Mouse (Mus musculus): ENCODE results near the gene Bmp6.
A peak's percentile ranks its signal among the peaks of the same experiment; 100 is the strongest.

The Bmp6 gene

DNA sequence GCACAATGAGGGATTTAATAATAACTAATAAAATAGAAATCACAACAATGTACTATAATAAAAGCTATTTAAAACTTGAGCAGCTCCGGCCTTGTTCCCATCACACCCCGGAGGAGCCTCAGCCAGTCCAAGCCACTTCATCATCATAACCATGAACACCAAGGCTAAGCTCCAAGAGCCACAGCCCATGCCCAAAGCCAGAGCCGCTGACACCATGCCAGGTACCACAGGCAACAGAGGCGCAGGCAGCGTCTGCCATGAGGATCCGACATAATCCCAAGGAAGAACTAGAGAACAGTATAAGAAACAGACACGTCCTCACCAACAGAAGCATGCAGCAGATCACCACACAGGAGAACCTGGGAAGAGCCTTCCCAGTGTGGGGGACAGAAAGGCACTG is 169.0 kb downstream of the Bmp6 start:
- DNase-seq (ENCODE audit: low spot score), result no peak

DNA sequence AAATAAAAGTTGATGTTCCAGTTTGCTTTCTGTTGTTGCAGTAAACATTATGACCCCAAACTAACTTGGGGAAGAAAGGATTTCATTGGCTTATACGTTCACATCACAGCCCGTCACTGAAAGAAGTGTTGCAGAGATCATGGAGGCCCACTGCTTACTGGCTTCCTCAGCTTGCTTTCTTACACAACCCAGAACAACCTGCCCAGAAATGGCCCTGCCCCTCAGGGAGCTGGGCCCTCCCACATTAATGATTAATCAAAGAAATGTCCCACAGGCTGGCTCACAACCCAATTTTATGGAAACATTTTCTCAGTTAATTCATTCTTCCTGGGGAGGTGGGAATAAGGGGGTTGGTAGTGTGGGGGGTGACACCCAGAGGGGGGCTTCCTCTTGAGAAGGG is 170.5 kb downstream of the Bmp6 start:
- peak; percentile 39 for DNase-seq (ENCODE audit: low spot score)

DNA sequence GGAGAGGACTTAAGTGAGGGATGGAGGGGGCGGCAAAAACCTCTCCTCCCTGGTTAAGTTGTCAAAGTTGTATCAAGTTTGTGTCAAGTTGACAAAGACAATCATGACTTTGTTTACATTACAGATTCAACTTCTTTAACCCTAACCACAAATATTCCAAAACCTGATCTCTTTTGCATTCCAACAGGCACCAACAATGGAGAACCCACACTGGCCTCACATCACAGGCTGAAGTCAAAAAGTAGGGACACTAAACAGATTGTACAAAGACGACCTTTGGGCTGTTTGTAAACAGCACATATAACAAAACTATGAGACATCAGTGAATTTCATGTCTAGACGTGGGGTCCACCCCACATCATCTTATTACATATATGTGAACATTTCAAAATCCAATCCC is 170.9 kb downstream of the Bmp6 start:
- no peak for DNase-seq (ENCODE audit: low spot score)

DNA sequence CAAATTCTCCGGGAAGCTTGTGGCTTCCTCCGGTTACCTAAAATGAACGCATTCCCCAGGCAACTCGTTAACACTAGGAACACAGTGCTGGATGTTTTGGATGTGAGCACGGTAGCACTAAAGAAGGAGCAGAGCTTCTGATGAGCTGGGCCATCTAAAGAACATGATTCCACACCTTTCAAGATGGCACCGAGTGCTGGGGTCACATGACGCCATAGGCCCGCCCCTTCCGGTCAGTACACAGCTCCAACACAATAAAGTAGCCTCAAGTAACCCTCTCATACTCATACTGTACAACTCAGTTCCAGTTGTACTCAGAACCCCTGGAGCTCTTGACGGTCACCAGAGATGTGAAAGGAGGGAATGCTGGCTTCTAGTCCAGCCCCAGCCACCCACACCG is 171.7 kb downstream of the Bmp6 start:
- no peak for DNase-seq (ENCODE audit: low spot score)

DNA sequence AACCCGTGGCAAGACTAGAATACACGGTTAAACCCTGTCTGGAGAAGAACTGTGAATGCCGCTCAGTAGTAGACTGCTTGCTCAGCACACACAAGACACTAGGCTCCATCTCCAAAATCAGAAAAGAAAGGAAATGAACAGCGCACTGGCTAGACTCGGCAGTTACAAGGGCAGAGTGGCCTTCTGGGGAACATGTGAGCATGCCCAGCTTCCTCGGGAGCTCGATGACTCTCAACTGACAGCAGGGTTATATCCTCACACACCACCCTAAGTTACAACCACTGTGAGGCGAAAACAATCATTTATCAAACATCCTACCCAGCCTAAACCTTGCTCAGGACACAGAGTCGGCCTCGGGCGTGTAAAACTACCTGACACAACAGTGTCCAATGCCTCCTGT is 175.4 kb downstream of the Bmp6 start:
- DNase-seq (ENCODE audit: low spot score), result no peak

DNA sequence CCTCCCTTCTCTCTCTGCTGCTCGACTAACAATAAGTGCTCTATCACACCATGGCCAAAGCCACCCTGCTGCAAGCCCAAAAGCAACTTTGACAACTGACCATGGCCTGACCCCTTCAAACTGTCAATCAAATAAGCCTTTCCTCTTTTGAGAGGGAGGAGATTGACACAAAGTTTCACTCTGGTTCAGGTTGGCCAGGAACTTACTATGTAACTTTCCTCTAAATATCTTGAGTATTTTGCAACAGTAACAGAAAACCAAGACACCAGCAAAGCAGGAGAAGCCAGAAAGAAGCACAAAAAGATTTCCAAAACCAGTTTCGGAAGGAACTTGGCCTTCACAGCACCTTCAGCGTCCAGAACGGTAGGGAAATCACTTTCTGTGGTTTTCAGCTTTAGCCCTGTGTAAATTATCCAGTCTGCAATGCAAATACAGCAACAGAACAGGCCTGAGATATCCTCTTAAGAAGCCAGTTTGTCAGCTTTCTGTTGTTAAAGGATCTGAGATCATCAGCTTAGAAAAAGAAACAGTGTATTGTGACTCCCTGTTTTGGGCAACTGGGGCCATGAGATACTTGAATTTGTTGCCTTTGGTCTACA is 177.2 kb downstream of the Bmp6 start:
- peak; percentile 68 for DNase-seq (ENCODE audit: low spot score)

DNA sequence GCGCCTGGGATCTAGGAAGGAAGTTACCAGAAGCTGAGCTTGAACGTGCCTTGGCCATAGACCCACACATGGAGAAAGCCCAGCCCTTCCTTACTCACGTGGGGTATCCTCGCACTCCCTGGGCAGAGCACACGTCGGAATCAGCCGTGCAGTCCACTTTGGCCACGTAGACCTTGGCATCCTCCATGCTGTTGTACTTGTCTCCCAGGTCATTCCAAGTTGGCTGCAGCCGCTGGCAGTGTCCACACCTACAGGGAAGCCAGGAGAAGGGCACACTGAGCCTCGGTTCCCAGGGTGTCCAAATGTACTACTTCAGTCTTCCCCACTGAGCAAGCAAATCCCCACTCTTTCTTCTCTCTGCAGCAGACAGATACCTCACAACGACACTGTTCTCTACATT is 178.3 kb downstream of the Bmp6 start:
- DNase-seq (ENCODE audit: low spot score), result no peak

DNA sequence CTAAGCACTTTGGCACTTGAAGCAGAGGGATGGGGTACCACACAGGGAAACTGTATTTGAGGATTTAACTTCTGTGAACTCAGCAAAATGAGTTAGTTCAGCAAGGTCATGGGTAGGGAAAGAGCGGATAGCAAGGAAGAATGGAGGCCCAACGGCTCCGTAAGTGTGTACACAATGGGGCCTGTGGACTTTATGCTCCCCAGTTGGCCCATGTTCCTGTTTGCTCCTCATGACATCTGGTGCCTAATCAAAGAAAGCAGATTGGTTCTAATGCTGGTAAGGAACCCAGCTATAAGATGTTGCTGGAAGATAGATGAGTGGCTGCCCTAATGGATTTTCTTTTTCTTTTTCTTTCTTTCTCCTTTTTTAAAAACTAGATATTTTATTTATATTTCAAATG is 180.4 kb downstream of the Bmp6 start:
- no peak for DNase-seq (ENCODE audit: low spot score)

DNA sequence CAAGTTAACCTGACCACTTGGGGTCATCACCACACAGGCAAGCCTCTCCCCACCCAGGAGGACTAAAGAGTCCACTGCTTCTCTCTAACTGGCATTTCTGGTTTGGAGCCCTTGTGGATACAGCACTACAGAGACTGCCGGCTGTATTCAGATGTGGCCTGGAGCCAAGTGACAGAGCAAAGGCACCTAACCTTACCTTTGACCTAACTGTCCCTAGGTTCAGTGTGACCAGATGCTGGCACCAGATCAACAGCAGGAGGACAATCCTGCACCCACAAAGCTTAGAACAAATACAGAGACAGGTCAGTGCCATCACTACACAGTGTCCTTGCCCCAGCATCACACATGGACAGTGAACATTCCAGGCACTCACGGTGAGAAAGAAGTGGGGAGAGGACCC is 181.2 kb downstream of the Bmp6 start:
- DNase-seq (ENCODE audit: low spot score), result no peak

DNA sequence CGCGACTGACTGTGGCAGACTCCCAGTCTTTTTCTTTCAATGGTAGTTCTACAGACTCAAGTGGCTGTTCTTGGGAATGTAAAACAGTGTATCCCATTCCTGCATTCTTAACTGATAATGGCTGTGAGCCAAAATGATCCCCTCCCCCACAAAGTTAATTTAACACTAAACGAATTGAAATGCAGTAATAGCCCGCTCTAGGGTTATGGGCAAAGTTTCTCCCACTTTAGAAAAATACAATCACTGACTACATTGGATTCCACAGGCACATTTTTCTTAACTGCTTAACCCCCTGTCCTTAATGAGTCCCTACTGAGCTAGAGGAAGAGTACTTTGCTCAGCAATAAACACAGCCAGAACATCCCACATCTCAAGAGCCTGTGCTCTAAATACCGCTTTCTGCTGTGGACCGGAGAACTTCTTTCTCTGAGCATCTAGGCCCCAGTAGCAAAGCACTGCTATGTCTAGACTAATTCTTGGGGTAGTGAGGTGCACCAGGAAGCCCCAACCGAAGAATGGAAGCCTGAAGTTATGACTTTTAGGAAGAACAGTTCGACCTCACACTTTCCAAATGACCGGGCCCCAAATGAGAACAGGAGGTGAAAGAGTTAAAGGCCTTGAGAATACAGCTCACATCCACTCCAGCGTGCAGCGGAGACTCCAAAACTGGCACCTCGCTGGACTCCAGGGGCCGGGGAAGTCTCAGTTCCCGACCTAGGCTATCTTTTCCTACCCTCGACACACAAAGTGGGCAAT is 182.3 kb downstream of the Bmp6 start:
- peak; percentile 33 for DNase-seq (ENCODE audit: low spot score)

DNA sequence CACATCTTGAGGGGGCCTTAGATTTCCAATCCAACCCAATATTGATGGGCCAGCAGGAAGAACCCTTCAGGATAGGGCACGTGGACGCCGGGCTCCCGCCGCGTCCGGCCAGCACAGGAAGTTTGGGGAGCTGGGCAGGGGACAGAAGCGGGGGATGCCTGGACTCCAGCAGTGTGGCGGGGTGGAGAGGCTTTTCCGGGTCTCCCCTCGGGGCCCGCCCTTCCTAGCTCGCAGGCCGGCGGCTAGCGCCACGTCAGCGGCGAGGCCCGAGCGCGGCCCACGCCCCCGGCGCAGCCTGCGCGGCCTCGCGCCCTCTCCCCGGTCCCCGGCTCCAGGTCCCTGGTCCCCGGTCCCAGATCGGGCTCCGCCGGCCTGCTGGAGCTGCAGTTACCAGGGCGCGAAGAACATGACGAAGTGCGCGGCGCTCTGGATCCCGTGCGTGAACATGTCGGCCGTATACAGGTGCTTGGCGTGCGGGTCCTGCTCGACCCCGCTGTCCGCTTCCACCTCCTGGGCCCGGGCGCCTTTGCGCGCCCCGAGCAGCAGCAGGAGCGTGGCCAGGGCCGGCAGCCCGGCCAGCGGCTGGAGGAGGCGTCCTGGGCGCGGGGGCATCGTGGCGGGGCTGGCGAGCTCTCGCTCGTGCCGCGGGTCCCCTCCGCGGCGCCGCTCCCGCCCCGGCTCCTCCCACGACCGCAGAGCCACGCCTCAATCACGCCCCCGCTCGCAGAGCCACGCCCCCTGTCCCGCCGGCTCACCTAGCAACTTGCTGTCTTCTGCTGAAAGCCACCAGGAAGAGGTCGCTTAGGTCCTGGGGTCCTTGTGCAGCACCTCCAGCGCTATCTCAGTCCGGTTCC is 183.1 kb downstream of the Bmp6 start:
- DNase-seq (ENCODE audit: low spot score), result peak; percentile 69

DNA sequence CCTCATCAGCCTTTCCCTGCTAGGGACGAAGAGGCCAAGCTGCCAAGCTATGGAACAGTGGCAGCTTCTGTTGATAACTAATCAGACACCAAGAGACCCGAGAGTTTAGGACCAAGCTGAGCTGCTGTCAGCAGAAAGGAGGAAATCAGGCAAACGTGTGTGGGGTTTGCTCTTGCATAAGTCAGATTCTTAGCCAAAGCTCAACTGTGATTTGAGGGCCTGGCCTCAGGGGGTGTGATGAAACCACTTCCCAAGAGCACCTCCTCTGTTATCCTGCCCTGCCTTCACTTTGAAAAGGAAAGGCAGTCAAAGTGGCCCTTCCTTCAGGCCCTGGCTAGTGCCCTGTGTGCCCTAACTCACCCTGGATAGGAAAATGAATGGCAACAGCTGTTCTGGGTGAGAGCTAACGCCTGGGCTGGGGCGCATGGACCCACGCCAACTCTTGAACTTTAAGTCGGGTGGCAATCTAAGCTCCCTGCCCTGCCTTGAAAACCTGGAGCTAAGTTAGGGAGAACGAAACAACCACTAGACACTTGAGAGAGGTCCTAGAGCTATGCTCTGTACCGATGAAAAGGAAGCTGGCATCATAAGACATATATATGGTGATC is 183.9 kb downstream of the Bmp6 start, which contains the start of gene Txndc5:
Gene Txndc5 (minus strand): TSS at position 138 of the 608 bp plus-strand sequence.
- peak; percentile 50 for DNase-seq (ENCODE audit: low spot score)

DNA sequence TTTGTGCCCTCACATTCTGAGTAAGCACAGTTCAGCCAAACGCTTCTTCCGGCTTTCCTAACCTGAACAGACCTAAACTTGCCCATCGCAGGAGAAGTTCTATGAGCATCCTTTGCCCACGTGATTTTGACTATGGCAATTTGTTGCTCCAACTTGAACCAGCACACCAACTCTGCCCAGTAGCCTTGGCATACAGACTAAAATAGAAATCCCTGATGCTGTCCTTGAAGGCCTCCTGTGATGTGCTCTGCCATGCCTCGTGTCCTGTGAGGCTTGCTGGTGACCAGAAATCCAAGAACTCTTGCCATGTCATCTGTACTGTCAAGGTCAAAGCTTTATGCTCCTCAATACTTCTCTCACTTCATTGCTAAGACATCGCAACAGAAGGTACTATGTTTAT is 184.7 kb downstream of the Bmp6 start:
- DNase-seq (ENCODE audit: low spot score), result no peak

DNA sequence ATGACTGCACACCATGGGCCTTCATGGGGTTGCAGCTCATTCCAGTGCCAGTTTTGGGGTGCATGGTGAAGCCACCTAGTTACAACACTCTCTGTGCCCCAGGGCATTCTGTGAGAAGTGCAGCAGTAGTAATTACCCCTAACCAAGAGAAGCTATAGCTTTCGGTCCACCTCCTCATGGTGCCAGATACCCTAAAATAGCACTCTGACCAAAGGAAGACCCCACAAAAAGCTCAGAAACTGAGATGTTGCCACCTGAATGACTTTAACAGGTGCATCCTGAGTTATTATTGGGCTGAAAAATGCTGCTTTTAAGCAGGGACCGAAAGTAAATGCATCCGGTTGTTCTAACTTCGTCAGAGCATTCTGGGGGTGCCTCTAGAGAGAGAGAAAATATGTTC is 186.6 kb downstream of the Bmp6 start:
- no peak for DNase-seq (ENCODE audit: low spot score)

DNA sequence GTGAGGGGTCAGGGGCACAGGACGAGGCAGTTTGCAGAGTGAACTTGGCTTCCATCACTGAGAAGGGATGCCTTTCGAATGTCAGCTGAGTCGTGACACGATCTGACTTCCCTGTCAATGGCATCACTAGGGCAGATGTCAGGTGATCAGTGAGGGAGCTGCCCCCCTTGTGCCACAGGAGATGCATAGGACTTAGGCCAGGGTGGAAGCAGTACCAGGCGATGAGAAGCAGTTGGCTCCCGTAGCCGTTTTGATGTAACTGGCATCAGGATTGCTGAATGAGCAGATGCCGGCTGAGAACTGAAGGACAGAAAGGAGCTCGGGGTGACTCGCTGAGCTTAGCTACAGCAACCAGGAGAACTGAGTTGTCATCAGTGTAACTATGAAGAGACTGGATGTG is 188.6 kb downstream of the Bmp6 start:
- no peak for DNase-seq (ENCODE audit: low spot score)

DNA sequence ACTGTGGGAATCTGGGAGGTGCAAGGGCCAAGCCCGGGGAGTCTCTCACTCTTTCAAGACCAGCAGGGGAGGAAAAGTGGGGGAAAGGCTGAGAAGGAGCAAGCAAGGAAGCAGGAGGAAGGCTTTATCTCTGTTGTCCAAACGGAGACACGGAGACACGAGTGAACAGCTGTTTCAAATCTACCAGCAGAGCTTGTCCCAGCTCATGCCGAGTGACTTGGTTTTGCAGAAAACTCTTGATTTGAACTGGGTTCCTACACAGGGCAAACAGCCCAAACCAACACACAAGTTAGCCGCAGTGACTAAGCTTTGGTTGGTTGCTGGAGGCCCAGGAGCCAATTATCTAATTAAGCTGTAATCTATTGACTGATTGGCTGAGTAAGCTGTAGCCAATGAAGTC is 189.1 kb downstream of the Bmp6 start:
- peak; percentile 25 for DNase-seq (ENCODE audit: low spot score)

DNA sequence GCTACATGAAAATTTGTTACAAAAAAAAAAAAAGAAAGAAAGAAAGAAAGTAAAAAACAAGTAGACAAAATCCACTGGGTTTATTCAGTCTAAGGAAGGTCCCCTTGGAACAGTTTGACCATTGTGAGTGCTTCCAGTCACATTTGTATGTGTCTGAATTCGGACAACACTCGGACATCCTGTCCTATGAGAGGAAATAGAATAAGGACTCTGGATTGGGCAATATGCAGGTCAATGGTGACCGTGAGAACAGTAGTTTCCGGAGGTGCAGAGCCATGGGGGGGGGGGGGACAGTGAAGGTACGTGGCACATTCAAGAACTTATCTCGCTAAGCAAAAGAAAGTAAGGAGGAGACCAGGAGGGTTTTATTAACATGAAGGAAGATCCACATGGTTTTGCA is 189.8 kb downstream of the Bmp6 start:
- no peak for DNase-seq (ENCODE audit: low spot score)

DNA sequence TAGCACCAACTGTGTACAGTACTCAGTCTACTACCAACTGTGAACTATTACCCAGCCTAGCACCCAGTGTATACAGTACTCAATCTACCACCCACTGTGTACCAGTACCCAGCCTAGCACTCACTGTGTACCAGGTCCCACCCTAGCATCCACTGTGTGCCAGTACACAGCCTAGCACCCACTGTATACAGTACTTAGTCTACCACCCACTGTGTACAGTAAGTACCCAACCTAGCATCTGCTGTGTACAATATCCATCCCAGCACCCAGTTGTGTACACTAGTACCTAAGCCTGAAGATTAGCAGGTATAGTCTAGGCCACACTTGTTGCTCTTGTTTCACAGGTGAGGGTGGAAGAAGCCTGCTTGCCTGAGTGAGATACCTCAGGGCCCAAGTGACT is 192.6 kb downstream of the Bmp6 start:
- DNase-seq (ENCODE audit: low spot score), result no peak

DNA sequence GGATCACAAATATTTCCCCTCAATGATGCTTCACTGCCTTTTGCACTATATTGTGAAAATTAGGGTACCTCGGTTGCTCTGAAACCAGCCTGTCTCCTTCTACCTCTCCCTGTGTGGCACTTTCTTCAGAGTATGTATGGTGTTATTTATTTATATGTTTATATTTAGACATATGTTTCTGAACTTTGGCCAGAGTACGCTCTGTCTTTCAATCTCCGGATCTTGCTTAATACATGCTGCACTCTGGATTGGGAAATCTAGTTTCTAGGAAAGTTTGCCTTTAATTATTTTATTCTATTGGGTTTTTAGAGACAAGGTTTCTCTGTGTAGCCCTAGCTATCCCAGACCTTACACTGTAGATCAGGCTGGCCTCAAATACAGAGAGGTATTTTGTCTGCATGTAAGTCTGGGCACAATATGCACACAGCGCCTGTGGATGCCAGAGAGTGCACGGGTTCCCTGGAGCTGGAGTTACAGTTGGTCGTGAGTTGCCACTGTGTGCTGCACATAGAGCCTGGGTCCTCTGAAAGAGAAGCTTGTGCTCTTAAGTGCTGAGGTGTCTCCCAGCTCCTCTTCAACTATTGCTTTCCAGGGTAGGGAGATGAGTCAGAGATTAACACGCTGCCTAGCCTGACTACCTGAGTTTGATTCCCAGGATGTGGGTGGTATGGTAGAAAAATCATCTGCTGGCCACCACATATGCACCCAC is 194.4 kb downstream of the Bmp6 start:
- peak; percentile 19 for DNase-seq (ENCODE audit: low spot score)

DNA sequence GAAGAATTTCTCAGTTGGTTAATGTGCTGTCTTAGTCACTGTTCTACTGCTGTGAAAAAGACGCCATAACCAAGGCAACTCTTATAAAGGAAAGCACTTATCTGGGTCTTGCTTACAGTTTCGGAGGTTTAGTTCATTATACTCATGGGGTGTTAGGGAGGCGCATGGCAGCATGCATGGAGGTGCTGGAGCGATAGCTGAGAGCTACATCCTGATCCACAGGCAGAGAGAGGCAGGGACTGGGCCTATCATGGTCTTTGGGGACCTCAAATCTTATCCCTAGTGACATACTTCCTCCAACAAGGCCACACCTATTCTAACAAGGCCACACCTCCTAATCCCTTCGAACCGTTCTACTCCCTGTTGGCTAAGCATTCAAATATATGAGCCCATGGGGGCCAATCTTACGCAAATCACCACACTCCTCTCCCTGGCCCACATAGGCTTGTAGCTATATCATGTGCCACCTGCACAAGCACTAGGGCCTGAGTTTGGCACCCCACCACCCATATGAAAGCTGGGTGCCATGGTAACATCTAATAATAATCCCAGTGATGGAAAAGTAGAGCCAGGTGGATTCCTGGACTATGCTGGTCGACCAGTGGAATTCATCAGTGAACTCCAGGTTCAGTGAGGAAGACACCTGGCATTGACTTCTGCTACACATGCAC is 198.7 kb downstream of the Bmp6 start:
- DNase-seq (ENCODE audit: low spot score), result no peak

DNA sequence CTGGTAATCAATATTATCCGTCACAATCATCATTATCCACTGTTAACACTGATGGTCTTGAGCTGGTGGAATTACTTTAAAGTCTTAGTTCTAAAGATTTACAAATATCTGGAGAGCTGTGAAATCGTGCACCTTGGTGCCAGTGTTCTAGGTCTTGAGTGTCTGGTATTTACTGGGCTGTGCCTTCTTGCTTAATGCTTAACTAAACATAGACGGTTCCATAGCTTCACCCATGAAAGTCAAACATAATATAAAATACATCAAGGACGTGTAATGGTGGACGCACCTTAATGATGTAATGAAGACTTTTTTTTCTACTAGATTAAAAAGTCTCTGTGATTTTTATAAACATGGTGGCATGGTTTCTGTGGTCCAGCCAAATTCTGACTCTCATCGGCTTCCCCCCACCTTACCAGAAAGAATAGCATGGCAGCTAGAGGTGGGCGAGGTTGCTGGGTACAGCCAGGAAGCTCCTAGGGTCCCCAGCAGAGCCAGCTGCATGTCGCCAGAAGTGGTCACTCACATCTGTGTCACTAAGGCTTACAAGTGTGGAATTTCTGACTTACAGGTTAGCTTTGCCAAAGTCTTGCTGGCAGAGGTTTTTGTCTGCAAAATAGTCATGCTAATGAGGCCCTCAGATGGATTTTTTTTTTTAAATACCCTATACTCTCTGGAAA is 200.0 kb downstream of the Bmp6 start:
- no peak for DNase-seq (ENCODE audit: low spot score)
